Mouse (Mus musculus) macrophage (primary cell): ENCODE measurements around the gene Trim11. TPM values are rescaled to one million over a fixed set of nuclear protein-coding genes. Genes with fewer than 3 reads are reported as not detected.
"Not testable (repeated sequence)": the region's sequence is repeated elsewhere in the genome, so short reads cannot be mapped to it uniquely, and the experiment has no call there.

ENCODE experiments used
- H3K27ac ChIP-seq: fragments of 350-480 bp; formaldehyde crosslinking; 2 replicates; pipeline ENCODE4 v1.9.0; 2021
- H3K36me3 ChIP-seq: fragments of 350-480 bp; formaldehyde crosslinking; 2 replicates; pipeline ENCODE4 v1.9.0; 2021; ENCODE audit errors: inconsistent target
- H3K4me3 ChIP-seq: fragments of 350-480 bp; formaldehyde crosslinking; 2 replicates; pipeline ENCODE4 v1.9.0; 2021; ENCODE audit errors: inconsistent target
- H3K79me2 ChIP-seq: fragments of 350-480 bp; formaldehyde crosslinking; 2 replicates; pipeline ENCODE4 v1.9.0; 2021; ENCODE audit errors: inconsistent target
- WGBS: methylation state at CpG from one replicate; pipeline ENCODE4 v1.1.7; 2026; ENCODE audit warnings: inconsistent platforms; ENCODE audit not compliant: missing documents; 5-methylcytosine and 5-hydroxymethylcytosine counted together
- polyA plus RNA-seq: library from polyadenylated mRNA; stranded (reverse); fragments of 250-400 nt; gene quantifications from 3 replicates; pipeline ENCODE4 v1.2.4, GENCODE M21; 2018; ENCODE audit warnings: inconsistent platforms

The Trim11 gene
- polyA plus RNA-seq, 1 experiment from 2014 or later, result 11.4 TPM

- Histone ChIP-seq H3K36me3 (no peaks in the 10 kb centered on the region), H3K4me3 (no peak overlapping the region), H3K79me2 (no peaks in the 10 kb centered on the region), H3K27ac (no peak overlapping the region)
- whole genome bisulfite sequencing, result 72% methylated on average over 18 of the region's 20 CpGs
Measured at GRCm38 (mm10) chr11:58949480-58950431, 28.1 kb upstream of the Trim11 start.

- Histone ChIP-seq H3K27ac (no peak overlapping the region), H3K79me2 (peaks cover 13% of the 10 kb centered on the region), H3K4me3 (no peak overlapping the region), H3K36me3 (no peaks in the 10 kb centered on the region)
- 100% methylated on average over 4 of the region's 5 CpGs for WGBS
Measured at GRCm38 (mm10) chr11:58951210-58951609, 26.7 kb upstream of the Trim11 start.

- Histone ChIP-seq H3K36me3 (peaks cover 7% of the 10 kb centered on the region; the same call in 1 of the 2 replicates), H3K4me3 (peak overlapping the region; percentile 95), H3K27ac (peak overlapping the region; percentile 27; the same call in 1 of the 2 replicates), H3K79me2 (peaks cover 33% of the 10 kb centered on the region)
- 4% methylated on average over 23 of the region's 33 CpGs for WGBS
Measured at GRCm38 (mm10) chr11:58953351-58954169, 24.3 kb upstream of the Trim11 start.

- not testable (repeated sequence) for H3K36me3 ChIP-seq
- H3K79me2 ChIP-seq, result peaks cover 33% of the 10 kb centered on the region
- peak overlapping the region; percentile 95 for H3K4me3 ChIP-seq
- peak overlapping the region; percentile 95 for H3K27ac ChIP-seq
- 0% methylated on average over 8 of the region's 17 CpGs for WGBS
Measured at GRCm38 (mm10) chr11:58954170-58954419, 23.8 kb upstream of the Trim11 start.

GRCm38 (mm10) chr11:58954420-58955142 lies 23.3 kb upstream of the Trim11 start, which contains the start of the genes Hist3h2a and Trim17:
Gene Hist3h2a, plus strand, starts transcription at chr11:58954685.
Gene Trim17, plus strand, starts transcription at chr11:58954685.
- Histone ChIP-seq H3K4me3 (peak within 1 kb of the TSS; percentile 95), H3K79me2 (peaks cover 33% of the 10 kb centered on the region), H3K27ac (peak within 1 kb of the TSS; percentile 95), H3K36me3 (peaks cover 7% of the 10 kb centered on the region; the same call in 1 of the 2 replicates)
- under 1% methylated on average over 43 of the region's 49 CpGs for WGBS

GRCm38 (mm10) chr11:58955143-58955867 lies 22.6 kb upstream of the Trim11 start:
- Histone ChIP-seq H3K36me3 (peaks cover 7% of the 10 kb centered on the region; the same call in 1 of the 2 replicates), H3K79me2 (peaks cover 33% of the 10 kb centered on the region), H3K4me3 (peak overlapping the region; percentile 95), H3K27ac (peak overlapping the region; percentile 95)
- under 1% methylated on average over 20 of the region's 20 CpGs for WGBS

GRCm38 (mm10) chr11:58955868-58956257 lies 22.0 kb upstream of the Trim11 start:
- WGBS, result 32% methylated on average over 7 of the region's 8 CpGs
- Histone ChIP-seq H3K36me3 (peaks cover 7% of the 10 kb centered on the region; the same call in 1 of the 2 replicates), H3K79me2 (peaks cover 33% of the 10 kb centered on the region)

GRCm38 (mm10) chr11:58957226-58957914 lies 20.5 kb upstream of the Trim11 start:
- Histone ChIP-seq H3K27ac (0 out of 2 replicates have a peak overlapping the region, but pooled peaks have one; percentile 89), H3K79me2 (peaks cover 33% of the 10 kb centered on the region), H3K36me3 (peaks cover 7% of the 10 kb centered on the region; the same call in 1 of the 2 replicates), H3K4me3 (peak overlapping the region; percentile 95)
- WGBS, result 95% methylated on average over 5 of the region's 5 CpGs

More at GRCm38 (mm10) chr11:58955868-58956257, 22.0 kb upstream of the Trim11 start:
- Histone ChIP-seq H3K4me3 (peak overlapping the region; percentile 95), H3K27ac (peak overlapping the region; percentile 95)

GRCm38 (mm10) chr11:58958536-58958935 lies 19.4 kb upstream of the Trim11 start:
- peak overlapping the region; percentile 89 for H3K27ac ChIP-seq

GRCm38 (mm10) chr11:58959186-58959825 lies 18.6 kb upstream of the Trim11 start:
- 4% methylated on average over 15 of the region's 15 CpGs for WGBS
- Histone ChIP-seq H3K27ac (peak overlapping the region; percentile 89), H3K36me3 (peaks cover 7% of the 10 kb centered on the region; the same call in 1 of the 2 replicates), H3K79me2 (peaks cover 33% of the 10 kb centered on the region), H3K4me3 (peak overlapping the region; percentile 28)

More at GRCm38 (mm10) chr11:58958536-58958935, 19.4 kb upstream of the Trim11 start:
- H3K36me3 ChIP-seq, result peaks cover 7% of the 10 kb centered on the region; the same call in 1 of the 2 replicates
- peak overlapping the region; percentile 12; the same call in 1 of the 2 replicates for H3K4me3 ChIP-seq
- peaks cover 33% of the 10 kb centered on the region for H3K79me2 ChIP-seq
- 85% methylated on average over 6 of the region's 6 CpGs for WGBS

- H3K79me2 ChIP-seq, result peaks cover 32% of the 10 kb centered on the region
- peak overlapping the region; percentile 89 for H3K27ac ChIP-seq
- H3K4me3 ChIP-seq, result peak overlapping the region; percentile 28
- WGBS, result under 1% methylated on average over 40 of the region's 40 CpGs
- peaks cover 7% of the 10 kb centered on the region; the same call in 1 of the 2 replicates for H3K36me3 ChIP-seq
Measured at GRCm38 (mm10) chr11:58959921-58960465, 17.9 kb upstream of the Trim11 start.
